Mouse (Mus musculus) neural tube, embryonic 15.5 days (tissue): ENCODE data around the gene Slc12a3. TPM values are rescaled to one million over a fixed set of nuclear protein-coding genes. Genes with fewer than 3 reads are reported as not detected.

Source experiments
- ATAC-seq: fragments of 200-750 bp; cut with Nextera tagmentation; 2 replicates; pipeline ENCODE4 v1.8.0; 2017; ENCODE audit warnings: mild to moderate bottlenecking, moderate TSS enrichment, moderate library complexity; ENCODE audit not compliant: low FRiP score
- H3K27ac ChIP-seq: fragments of 300-500 bp; sonication (generic); replicated peaks from 2 replicates; pipeline ENCODE4 v1.5.1; 2015; ENCODE audit warnings: mild to moderate bottlenecking, inconsistent platforms
- H3K27me3 ChIP-seq: fragments of 300-500 bp; sonication (generic); replicated peaks from 2 replicates; pipeline ENCODE4 v1.6.1; 2015; ENCODE audit warnings: inconsistent platforms
- H3K36me3 ChIP-seq: fragments of 300-500 bp; sonication (generic); 2 replicates; pipeline ENCODE4 v1.6.1; 2015; ENCODE audit warnings: inconsistent platforms
- H3K4me1 ChIP-seq: fragments of 300-500 bp; sonication (generic); 2 replicates; pipeline ENCODE4 v1.6.1; 2015; ENCODE audit warnings: inconsistent platforms
- H3K4me2 ChIP-seq: fragments of 300-500 bp; sonication (generic); 2 replicates; pipeline ENCODE4 v1.6.1; 2015; ENCODE audit warnings: inconsistent platforms, mild to moderate bottlenecking, moderate library complexity
- H3K4me3 ChIP-seq: fragments of 300-500 bp; sonication (generic); replicated peaks from 2 replicates; pipeline ENCODE4 v1.5.1; 2015; ENCODE audit warnings: mild to moderate bottlenecking, inconsistent platforms
- H3K9ac ChIP-seq: fragments of 300-500 bp; sonication (generic); replicated peaks from 2 replicates; pipeline ENCODE4 v1.6.1; 2015; ENCODE audit warnings: mild to moderate bottlenecking, inconsistent platforms
- H3K9me3 ChIP-seq: fragments of 300-500 bp; sonication (generic); replicated peaks from 2 replicates; pipeline ENCODE4 v1.6.1; 2016; ENCODE audit warnings: inconsistent platforms
- WGBS: fragments of 180-500 bp; shearing (Covaris S2); methylation state at CpG from one replicate; pipeline ENCODE4 v1.1.7; 2015; ENCODE audit warnings: mixed read lengths; 5-methylcytosine and 5-hydroxymethylcytosine counted together
- polyA plus RNA-seq: library from polyadenylated mRNA; unstranded; fragments of >200 nt; fragmentation: Nextera tagmentation; extraction: Ambion mirVana; gene quantifications from 2 replicates; pipeline ENCODE4 v1.2.1, GENCODE M21; 2015

Gene Slc12a3
- polyA plus RNA-seq, 1 experiment from 2014 or later, result 0.10 TPM

DNA sequence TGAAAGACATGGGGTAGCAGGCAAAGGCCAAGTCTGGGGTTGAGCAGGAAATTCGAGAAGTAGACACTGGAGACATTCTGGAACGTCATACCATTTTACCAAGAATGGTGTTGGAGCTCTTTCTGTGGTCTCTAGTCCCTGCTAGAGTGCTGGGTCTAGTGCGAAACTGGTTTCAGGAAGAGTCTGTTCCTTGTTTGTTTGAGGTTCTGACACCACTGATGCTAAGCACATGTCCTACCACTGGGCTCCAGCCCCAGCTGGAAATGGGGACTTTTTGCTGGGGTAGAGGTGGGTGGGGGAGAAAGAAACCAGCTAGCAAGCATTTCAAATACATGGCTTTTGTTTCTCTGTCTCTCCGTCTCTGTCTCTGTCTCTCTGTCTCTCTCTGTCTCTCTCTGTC, 48.0 kb downstream of the Slc12a3 start:
- Histone ChIP-seq H3K4me2 (no peak overlapping the region), H3K27me3 (no peaks in the 10 kb centered on the region), H3K4me3 (no peak overlapping the region), H3K27ac (no peak overlapping the region), H3K9me3 (no peaks in the 10 kb centered on the region), H3K4me1 (no peaks in the 10 kb centered on the region), H3K36me3 (no peaks in the 10 kb centered on the region), H3K9ac (no peak overlapping the region)
- WGBS, result 87% methylated on average over 4 of the region's 4 CpGs
- no peak for ATAC-seq

DNA sequence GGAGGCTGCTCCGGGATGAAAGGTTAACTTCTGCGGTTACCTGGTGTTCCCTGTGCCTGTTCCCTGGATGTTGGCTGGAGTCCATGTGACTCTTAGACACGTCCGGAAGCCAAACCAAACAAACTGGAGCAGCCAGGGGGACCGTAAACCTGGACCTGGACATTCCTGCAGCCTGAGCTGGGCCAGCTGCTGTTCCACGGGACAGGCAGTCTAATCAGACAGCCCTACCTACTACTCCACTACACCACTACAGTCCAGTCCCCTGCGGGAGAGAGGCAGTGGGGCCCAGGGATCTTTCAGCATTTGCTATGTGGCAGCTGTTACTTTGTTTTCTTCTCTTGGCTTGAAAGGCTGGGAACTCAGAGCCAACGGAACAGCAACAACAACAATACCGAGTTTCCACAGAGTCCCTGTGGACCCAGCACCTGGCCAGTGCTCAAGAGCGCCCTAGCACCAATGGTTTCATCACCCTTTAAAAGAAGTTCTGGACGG, 48.8 kb downstream of the Slc12a3 start:
- Histone ChIP-seq H3K4me2 (no peak overlapping the region), H3K4me1 (no peaks in the 10 kb centered on the region), H3K27me3 (no peaks in the 10 kb centered on the region), H3K36me3 (no peaks in the 10 kb centered on the region), H3K9ac (no peak overlapping the region), H3K27ac (no peak overlapping the region), H3K9me3 (no peaks in the 10 kb centered on the region), H3K4me3 (no peak overlapping the region)
- no peak for ATAC-seq
- WGBS, result 65% methylated on average over 11 of the region's 11 CpGs

DNA sequence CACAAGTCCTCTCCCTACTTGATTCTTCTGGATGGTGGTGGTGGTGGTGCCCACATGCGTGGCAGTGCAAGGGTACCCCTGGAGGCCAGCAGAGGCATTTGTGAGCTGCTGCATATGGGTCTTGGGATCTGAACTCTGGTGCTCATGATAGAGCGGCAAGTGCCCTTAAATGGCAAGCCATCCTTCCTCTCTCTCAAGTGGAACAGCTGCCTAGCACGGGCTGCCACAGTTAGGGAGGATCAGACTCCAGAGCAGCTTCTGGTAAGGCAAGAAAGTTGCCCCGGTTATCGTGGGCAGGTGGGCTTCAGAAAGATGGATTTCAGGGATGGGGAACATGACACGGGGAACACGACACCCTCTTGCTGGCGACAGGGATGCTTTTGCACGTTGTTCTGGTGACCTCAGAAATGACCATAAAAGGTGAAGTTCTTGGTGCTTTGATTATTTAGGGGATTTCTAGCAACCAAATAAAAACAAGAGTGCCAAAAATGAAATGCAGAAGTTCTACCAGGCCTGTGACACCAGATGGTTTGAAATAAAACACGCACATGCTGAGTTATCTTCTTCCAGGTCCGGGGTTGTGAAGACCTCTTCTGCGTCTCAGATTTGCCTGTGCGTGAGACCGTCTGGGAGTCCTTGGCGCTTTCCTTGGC, 49.9 kb downstream of the Slc12a3 start:
- Histone ChIP-seq H3K27me3 (no peaks in the 10 kb centered on the region), H3K4me2 (no peak overlapping the region), H3K36me3 (no peaks in the 10 kb centered on the region), H3K27ac (no peak overlapping the region), H3K4me1 (no peaks in the 10 kb centered on the region), H3K9ac (no peak overlapping the region), H3K4me3 (no peak overlapping the region), H3K9me3 (no peaks in the 10 kb centered on the region)
- WGBS, result 93% methylated on average over 15 of the region's 15 CpGs
- no peak for ATAC-seq

DNA sequence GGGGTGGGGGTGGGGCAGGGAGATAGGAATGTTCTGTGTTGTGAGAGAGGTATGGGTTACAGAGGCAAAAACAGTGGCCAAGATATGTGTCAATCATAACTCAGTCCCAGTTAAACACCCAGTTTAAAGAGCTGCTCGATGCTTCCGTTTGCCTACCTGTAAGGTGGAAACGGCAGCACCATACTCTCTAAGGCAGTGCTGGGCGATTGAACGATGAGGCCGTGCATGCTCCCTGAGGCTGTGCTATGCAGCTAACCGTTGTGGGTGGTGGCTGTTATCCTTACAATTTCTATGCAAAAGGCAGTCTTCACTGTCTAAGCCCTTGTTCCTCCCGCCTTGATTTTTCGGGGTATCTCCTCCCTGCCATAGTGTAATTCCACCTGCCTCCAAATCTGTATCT, 50.7 kb downstream of the Slc12a3 start:
- H3K27ac ChIP-seq, result no peak overlapping the region
- H3K4me2 ChIP-seq, result no peak overlapping the region
- 92% methylated on average over 9 of the region's 9 CpGs for WGBS
- H3K27me3 ChIP-seq, result no peaks in the 10 kb centered on the region
- H3K9me3 ChIP-seq, result no peaks in the 10 kb centered on the region
- H3K4me3 ChIP-seq, result no peak overlapping the region
- H3K4me1 ChIP-seq, result no peaks in the 10 kb centered on the region
- H3K9ac ChIP-seq, result no peak overlapping the region
- no peak for ATAC-seq
- no peaks in the 10 kb centered on the region for H3K36me3 ChIP-seq

DNA sequence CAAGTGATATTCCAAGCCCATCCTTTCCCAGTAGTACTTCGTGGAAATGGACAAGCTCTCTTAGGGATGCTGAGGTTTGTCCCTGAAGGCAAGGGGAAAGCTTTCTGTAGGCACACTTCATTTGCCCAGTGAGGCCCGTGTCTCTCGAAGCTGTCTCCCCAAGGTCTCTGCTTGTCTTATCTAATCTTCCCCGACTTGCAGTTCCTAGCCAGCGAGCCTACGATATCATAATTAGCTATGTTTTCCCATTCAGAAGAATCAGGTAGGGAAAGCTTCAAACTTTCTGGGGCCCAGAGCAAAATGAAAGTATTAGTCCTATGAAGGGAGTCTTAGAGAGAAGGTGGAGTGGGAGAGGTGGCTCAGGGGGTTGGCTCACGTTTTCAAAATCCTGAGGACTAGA, 55.2 kb downstream of the Slc12a3 start:
- ATAC-seq, result no peak
- Histone ChIP-seq H3K4me2 (no peak overlapping the region), H3K36me3 (no peaks in the 10 kb centered on the region), H3K4me1 (peaks cover 19% of the 10 kb centered on the region), H3K9ac (no peak overlapping the region), H3K27me3 (no peaks in the 10 kb centered on the region), H3K27ac (no peak overlapping the region), H3K9me3 (no peaks in the 10 kb centered on the region), H3K4me3 (no peak overlapping the region)
- 94% methylated on average over 7 of the region's 7 CpGs for WGBS

DNA sequence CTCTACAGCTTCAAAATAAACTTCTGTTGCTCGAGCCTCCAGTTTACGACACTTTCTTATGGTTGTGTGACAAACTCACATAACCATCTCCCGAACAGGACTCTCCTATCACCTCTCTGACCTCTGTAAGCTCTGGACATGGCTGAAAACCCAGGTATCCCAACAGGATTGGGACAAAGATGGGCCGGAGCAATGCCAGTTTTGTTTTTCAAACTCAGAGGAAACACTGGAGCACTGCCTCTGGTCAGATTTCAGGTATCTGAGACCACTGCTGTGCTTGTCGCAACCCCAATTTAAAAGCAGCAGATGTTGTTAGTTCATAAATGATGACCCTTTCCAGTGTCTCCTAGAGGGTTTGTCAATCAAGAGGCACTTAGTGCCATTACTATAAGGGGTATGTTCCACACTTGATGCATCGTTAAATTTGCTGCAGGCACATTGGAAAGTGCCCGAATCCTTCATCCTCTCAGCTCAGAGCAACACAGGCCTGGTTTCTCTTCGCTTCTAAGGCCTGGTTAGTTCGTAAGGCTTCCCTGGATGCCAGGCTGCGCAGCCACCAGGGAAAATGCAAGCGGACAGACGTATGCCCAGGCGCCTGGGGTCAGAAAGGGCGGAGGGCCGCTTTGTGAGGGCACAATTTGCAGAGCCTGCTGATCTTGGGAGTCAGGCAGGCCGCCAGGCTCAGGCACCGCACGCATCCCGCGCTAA, 56.7 kb downstream of the Slc12a3 start:
- Histone ChIP-seq H3K27ac (peak overlapping the region; percentile 98), H3K4me2 (peak overlapping the region; percentile 79), H3K4me1 (peaks cover 19% of the 10 kb centered on the region), H3K36me3 (peaks cover 15% of the 10 kb centered on the region), H3K27me3 (no peaks in the 10 kb centered on the region), H3K9me3 (no peaks in the 10 kb centered on the region), H3K4me3 (peak overlapping the region; percentile 94), H3K9ac (peak overlapping the region; percentile 93)
- WGBS, result 22% methylated on average over 20 of the region's 20 CpGs
- peak; percentile 42; the same call in 1 of the 2 replicates for ATAC-seq

DNA sequence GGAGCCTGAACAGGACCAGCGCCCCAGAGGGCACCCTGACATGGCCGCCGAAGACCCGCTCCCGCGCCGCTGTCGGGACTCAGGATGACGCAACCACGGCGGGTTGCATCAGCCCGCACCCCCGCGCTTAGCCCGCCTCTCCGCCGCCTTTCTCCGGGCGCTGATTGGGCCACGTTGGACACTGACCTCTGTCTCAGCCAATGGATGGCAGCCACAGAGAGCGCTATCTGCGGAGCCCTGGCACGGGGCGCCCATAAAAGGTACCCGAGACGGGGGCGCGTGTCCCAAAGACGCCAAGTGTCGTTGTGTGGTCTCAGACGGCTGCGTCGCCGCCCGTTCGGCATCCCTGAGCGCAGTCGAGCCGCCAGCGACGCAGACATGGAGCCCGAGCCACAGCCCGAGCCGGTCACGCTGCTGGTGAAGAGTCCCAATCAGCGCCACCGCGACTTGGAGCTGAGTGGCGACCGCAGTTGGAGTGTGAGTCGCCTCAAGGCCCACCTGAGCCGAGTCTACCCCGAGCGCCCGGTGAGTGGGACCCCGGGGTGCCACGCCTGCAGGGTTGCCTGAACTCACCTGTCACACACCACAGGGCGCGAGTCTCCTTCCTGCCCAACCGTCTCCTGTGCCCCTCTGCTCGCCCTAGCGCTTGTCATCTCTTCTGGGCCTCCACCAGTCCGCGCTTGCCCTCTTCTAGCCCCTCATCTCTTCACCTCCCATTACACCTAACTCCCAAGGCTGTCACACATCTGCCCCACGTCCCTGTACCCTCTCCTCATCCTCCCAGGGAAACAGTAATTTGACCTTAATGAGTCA, 57.4 kb downstream of the Slc12a3 start, which contains the start of gene Herpud1:
Gene Herpud1 (plus strand): TSS at position 225 of the 813 bp plus-strand sequence.
- peaks cover 22% of the 10 kb centered on the region for H3K36me3 ChIP-seq
- H3K9ac ChIP-seq, result peak within 1 kb of the TSS; percentile 93
- peak within 1 kb of the TSS; percentile 79 for H3K4me2 ChIP-seq
- H3K4me3 ChIP-seq, result peak within 1 kb of the TSS; percentile 94
- WGBS, result under 1% methylated on average over 65 of the region's 65 CpGs
- peaks cover 19% of the 10 kb centered on the region for H3K4me1 ChIP-seq
- no peaks in the 10 kb centered on the region for H3K27me3 ChIP-seq
- ATAC-seq, result peak; percentile 99
- peak within 1 kb of the TSS; percentile 98 for H3K27ac ChIP-seq
- H3K9me3 ChIP-seq, result no peaks in the 10 kb centered on the region

DNA sequence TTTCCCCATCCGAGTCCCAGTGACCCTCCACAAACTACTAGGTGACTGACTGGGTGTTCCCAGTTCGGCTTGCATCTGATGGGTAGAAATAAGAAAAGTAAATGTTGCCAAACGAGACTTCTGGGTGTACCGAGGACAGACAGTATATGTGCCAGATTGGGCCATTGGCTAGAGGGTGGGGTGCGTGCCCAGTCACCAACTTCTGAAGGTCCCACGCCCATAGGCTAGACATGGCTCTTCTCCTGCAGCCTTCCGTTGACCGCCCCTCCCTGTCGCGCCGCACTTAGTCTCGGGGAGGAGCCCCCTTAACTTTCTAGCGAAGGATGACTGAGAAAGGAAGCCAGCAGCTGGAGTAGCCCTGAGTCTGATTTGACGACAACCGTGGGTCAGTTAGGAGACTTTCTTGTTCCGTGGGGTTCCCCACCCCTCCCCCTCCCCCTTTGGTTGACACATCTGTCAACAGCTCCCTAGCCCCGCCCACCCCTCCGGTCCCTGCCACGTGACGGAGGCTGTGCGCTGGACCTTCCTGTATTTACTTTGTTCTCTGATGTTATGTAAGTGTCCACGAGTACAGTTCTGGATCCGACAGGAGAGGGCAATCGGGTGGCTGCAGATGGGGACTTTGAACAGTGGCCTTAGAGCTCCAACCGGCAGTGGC, 58.2 kb downstream of the Slc12a3 start:
- peak; percentile 45 for ATAC-seq
- no peaks in the 10 kb centered on the region for H3K27me3 ChIP-seq

DNA sequence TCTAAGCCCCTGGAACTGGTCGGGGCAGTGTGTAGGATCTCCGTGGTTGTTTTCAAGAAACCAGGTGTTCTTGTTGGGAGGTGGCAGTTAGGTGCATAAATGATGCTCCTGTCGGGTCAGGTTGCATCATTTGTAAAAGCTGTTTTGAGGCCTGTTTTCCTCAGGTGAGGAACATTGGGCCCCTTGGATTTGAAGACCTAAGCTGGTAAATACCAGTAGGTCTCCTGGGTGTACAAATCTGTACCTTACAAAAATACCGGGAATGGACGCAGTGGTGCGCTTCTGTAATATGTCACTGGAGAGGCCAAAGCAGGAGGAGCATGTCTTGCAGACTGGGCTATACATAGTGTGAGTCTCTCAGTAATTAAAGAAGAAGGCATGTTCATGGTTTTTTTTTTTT, 58.8 kb downstream of the Slc12a3 start:
- Histone ChIP-seq H3K4me2 (peak overlapping the region; percentile 79), H3K4me1 (peaks cover 19% of the 10 kb centered on the region), H3K27me3 (no peaks in the 10 kb centered on the region), H3K4me3 (peak overlapping the region; percentile 94), H3K36me3 (peaks cover 36% of the 10 kb centered on the region), H3K9ac (peak overlapping the region; percentile 89), H3K27ac (peak overlapping the region; percentile 45; the same call in 1 of the 2 replicates), H3K9me3 (no peaks in the 10 kb centered on the region)
- ATAC-seq, result no peak
- 31% methylated on average over 6 of the region's 6 CpGs for WGBS

More for the DNA sequence above, 58.2 kb downstream of the Slc12a3 start:
- Histone ChIP-seq H3K4me3 (peak overlapping the region; percentile 94), H3K36me3 (peaks cover 30% of the 10 kb centered on the region), H3K4me1 (peaks cover 19% of the 10 kb centered on the region), H3K9ac (peak overlapping the region; percentile 89), H3K4me2 (peak overlapping the region; percentile 79), H3K27ac (peak overlapping the region; percentile 98), H3K9me3 (no peaks in the 10 kb centered on the region)
- under 1% methylated on average over 25 of the region's 25 CpGs for whole genome bisulfite sequencing

DNA sequence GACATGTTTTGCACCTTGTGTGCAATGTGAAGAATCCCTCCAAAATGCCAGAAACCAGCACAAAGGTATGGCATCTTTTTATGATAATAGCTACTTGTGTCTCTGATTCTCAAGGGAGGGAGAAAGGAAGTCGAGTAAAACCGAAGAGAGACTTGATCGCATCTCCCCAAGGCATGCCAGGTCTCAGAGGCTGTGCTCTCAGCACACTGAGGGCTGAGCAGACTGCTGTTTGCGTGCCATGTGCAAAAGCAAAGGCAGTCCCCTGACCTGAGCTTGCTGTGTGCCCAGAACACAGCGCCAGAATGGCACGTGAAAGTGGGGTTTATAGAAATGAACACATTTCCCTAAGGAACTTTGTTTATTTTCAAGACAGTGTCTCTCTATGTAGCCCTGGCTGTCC, 60.5 kb downstream of the Slc12a3 start:
- Histone ChIP-seq H3K27ac (no peak overlapping the region), H3K36me3 (peaks cover 51% of the 10 kb centered on the region), H3K9ac (no peak overlapping the region), H3K4me2 (no peak overlapping the region), H3K4me3 (no peak overlapping the region), H3K9me3 (no peaks in the 10 kb centered on the region), H3K27me3 (no peaks in the 10 kb centered on the region), H3K4me1 (peaks cover 19% of the 10 kb centered on the region)
- no peak for ATAC-seq
- WGBS, result 91% methylated on average over 6 of the region's 6 CpGs

DNA sequence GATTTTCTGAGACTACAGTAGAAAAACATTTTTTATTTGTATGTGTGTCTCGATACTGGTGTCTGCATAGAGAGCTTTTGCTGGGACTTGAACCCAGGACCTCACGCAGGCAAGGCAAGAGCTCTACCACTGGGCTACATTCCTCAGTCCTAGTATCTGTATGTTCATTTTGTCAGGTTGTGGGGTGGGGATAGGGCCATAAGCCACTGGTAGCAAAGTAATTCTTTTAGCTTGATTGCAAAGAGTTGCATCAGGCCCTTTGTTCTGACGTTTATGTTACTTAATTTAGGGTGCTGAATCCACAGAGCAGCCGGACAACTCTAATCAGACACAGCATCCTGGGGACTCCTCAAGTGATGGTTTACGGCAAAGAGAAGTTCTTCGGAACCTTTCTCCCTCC, 61.4 kb downstream of the Slc12a3 start:
- WGBS, result 94% methylated on average over 6 of the region's 6 CpGs
- no peak overlapping the region for H3K27ac ChIP-seq
- H3K27me3 ChIP-seq, result no peaks in the 10 kb centered on the region
- H3K9me3 ChIP-seq, result no peaks in the 10 kb centered on the region
- H3K9ac ChIP-seq, result no peak overlapping the region
- H3K4me2 ChIP-seq, result no peak overlapping the region
- no peak overlapping the region for H3K4me3 ChIP-seq
- H3K4me1 ChIP-seq, result peaks cover 18% of the 10 kb centered on the region
- no peak for ATAC-seq
- H3K36me3 ChIP-seq, result peaks cover 60% of the 10 kb centered on the region
